Mouse (Mus musculus): ENCODE results near the gene Gm28051. TPM values are rescaled to one million over a fixed set of nuclear protein-coding genes. Genes with fewer than 3 reads are reported as not detected.

The Gm28051 gene
- total RNA-seq, 2 experiments from 2014 or later, result not detected

GRCm38 (mm10) chr12:102706833-102707463 lies 50.6 kb downstream of the Gm28051 start:
- DNase-seq (ENCODE audit: low spot score), result no peak

GRCm38 (mm10) chr12:102705906-102706640 lies 51.5 kb downstream of the Gm28051 start:
- no peak for DNase-seq (ENCODE audit: low spot score)

GRCm38 (mm10) chr12:102705216-102705871 lies 52.2 kb downstream of the Gm28051 start:
- DNase-seq (ENCODE audit: low spot score), result peak; percentile 78

GRCm38 (mm10) chr12:102704457-102705198 lies 52.9 kb downstream of the Gm28051 start, which contains the start of gene Itpk1:
Gene Itpk1, minus strand, starts transcription at chr12:102704930.
- DNase-seq (ENCODE audit: low spot score), result peak; percentile 41

- no peak for DNase-seq (ENCODE audit: low spot score)
These were observed 53.6 kb downstream of the Gm28051 start for GRCm38 (mm10) chr12:102703921-102704408.

GRCm38 (mm10) chr12:102703441-102703840 lies 54.1 kb downstream of the Gm28051 start:
- DNase-seq (ENCODE audit: low spot score), result no peak

GRCm38 (mm10) chr12:102703111-102703412 lies 54.5 kb downstream of the Gm28051 start:
- no peak for DNase-seq (ENCODE audit: low spot score)

GRCm38 (mm10) chr12:102702356-102703110 lies 55.0 kb downstream of the Gm28051 start:
- DNase-seq (ENCODE audit: low spot score), result peak; percentile 82

GRCm38 (mm10) chr12:102701691-102702207 lies 55.8 kb downstream of the Gm28051 start:
- no peak for DNase-seq (ENCODE audit: low spot score)

- no peak for DNase-seq (ENCODE audit: low spot score)
These were observed 57.1 kb downstream of the Gm28051 start for GRCm38 (mm10) chr12:102700453-102700852.

GRCm38 (mm10) chr12:102699156-102699555 lies 58.4 kb downstream of the Gm28051 start:
- DNase-seq (ENCODE audit: low spot score), result no peak

GRCm38 (mm10) chr12:102698089-102698684 lies 59.4 kb downstream of the Gm28051 start:
- no peak for DNase-seq (ENCODE audit: low spot score)

- no peak for DNase-seq (ENCODE audit: low spot score)
These were observed 60.2 kb downstream of the Gm28051 start for GRCm38 (mm10) chr12:102697381-102697780.

- no peak for DNase-seq (ENCODE audit: low spot score)
These were observed 60.8 kb downstream of the Gm28051 start for GRCm38 (mm10) chr12:102696635-102697354.

GRCm38 (mm10) chr12:102695369-102696239 lies 62.0 kb downstream of the Gm28051 start:
- no peak for DNase-seq (ENCODE audit: low spot score)

- no peak for DNase-seq (ENCODE audit: low spot score)
These were observed 65.8 kb downstream of the Gm28051 start for GRCm38 (mm10) chr12:102691761-102692160.

GRCm38 (mm10) chr12:102691180-102691579 lies 66.4 kb downstream of the Gm28051 start:
- DNase-seq (ENCODE audit: low spot score), result peak; percentile 56

- no peak for DNase-seq (ENCODE audit: low spot score)
These were observed 67.6 kb downstream of the Gm28051 start for GRCm38 (mm10) chr12:102689773-102690563.
